Mouse (Mus musculus) C2C12 (cell line): ENCODE data around the gene Gimap4. TPM values are rescaled to one million over a fixed set of nuclear protein-coding genes. Genes with fewer than 3 reads are reported as not detected.

Experiments used
- H3K27me3 ChIP-seq: one replicate; pipeline ENCODE4 v1.6.1; 2011; ENCODE audit not compliant: control insufficient read depth, insufficient read depth, insufficient read length
- H3K36me3 ChIP-seq: one replicate; pipeline ENCODE4 v1.6.1; 2011; ENCODE audit not compliant: control insufficient read depth, insufficient read depth
- H3K4me3 ChIP-seq: one replicate; pipeline ENCODE4 v1.5.1; 2011; ENCODE audit warnings: mild to moderate bottlenecking, control low read depth; ENCODE audit not compliant: poor library complexity, insufficient read depth, severe bottlenecking
- H3K79me2 ChIP-seq: one replicate; pipeline ENCODE4 v1.6.1; 2011; ENCODE audit not compliant: control insufficient read depth, insufficient read depth
- H3K79me3 ChIP-seq: one replicate; pipeline ENCODE4 v1.6.1; 2011; ENCODE audit warnings: low read depth, control low read depth
- H3ac ChIP-seq: one replicate; pipeline ENCODE3; 2011; ENCODE audit warnings: low read depth; ENCODE audit not compliant: control insufficient read depth, insufficient read length
- CEBPB ChIP-seq: IDR thresholded peaks from one replicate; pipeline ENCODE4 v1.6.1; 2011; ENCODE audit warnings: low read depth, mild to moderate bottlenecking, control low read depth, moderate library complexity
- CTCF ChIP-seq: IDR thresholded peaks from one replicate; pipeline ENCODE4 v1.5.1; 2011; ENCODE audit not compliant: control insufficient read depth, insufficient read depth, insufficient read length
- FOSL1 ChIP-seq: IDR thresholded peaks from one replicate; pipeline ENCODE4 v1.8.0; 2011; ENCODE audit warnings: mild to moderate bottlenecking, low read length; ENCODE audit not compliant: poor library complexity, insufficient read depth, severe bottlenecking
- MAX ChIP-seq: IDR thresholded peaks from one replicate; pipeline ENCODE4 v1.6.1; 2011; ENCODE audit warnings: mild to moderate bottlenecking, control low read depth
- MYOD1 ChIP-seq: IDR thresholded peaks from one replicate; pipeline ENCODE4 v1.6.1; 2011; ENCODE audit warnings: low read depth; ENCODE audit not compliant: control insufficient read depth, insufficient read length
- MYOG ChIP-seq: IDR thresholded peaks from one replicate; pipeline ENCODE4 v1.6.1; 2011; ENCODE audit not compliant: control insufficient read depth, insufficient read length; ENCODE audit errors: extremely low read depth
- USF1 ChIP-seq: IDR thresholded peaks from one replicate; pipeline ENCODE4 v1.6.1; 2011; ENCODE audit warnings: low read depth, mild to moderate bottlenecking, control low read depth, moderate library complexity
- polyA plus RNA-seq: library from polyadenylated mRNA; unstranded; fragments of >200 nt; fragmentation: generic; extraction: Trizol; gene quantifications from one replicate; pipeline ENCODE4 v1.2.1, GENCODE M21; 2012; ENCODE audit warnings: missing spikeins

Gimap4 gene
- polyA plus RNA-seq, 1 experiment: 0.04 TPM

GRCm38 (mm10) chr6:48669446-48669969 is 14.8 kb upstream of the Gimap4 start:
- no peak overlapping the region for H3K4me3 ChIP-seq
- H3ac ChIP-seq: no peak overlapping the region
- H3K27me3 ChIP-seq: peaks cover 7% of the 10 kb centered on the region
- H3K79me3 ChIP-seq: no peaks in the 10 kb centered on the region
- TF ChIP-seq CEBPB (no peak), MYOD1 (no peak), MYOG (no peak), MAX (no peak)
- no peaks in the 10 kb centered on the region for H3K79me2 ChIP-seq
- H3K36me3 ChIP-seq: no peaks in the 10 kb centered on the region

- H3K27me3 ChIP-seq: no peaks in the 10 kb centered on the region
Measured at GRCm38 (mm10) chr6:48674291-48675058, 9.9 kb upstream of the Gimap4 start.

GRCm38 (mm10) chr6:48675400-48675930 is 8.9 kb upstream of the Gimap4 start:
- Histone ChIP-seq H3ac (no peak overlapping the region), H3K27me3 (no peaks in the 10 kb centered on the region), H3K4me3 (no peak overlapping the region), H3K79me3 (no peaks in the 10 kb centered on the region), H3K79me2 (no peaks in the 10 kb centered on the region), H3K36me3 (no peaks in the 10 kb centered on the region)
- TF ChIP-seq MYOD1 (no peak), CEBPB (no peak), MAX (no peak)

More at GRCm38 (mm10) chr6:48674291-48675058, 9.9 kb upstream of the Gimap4 start:
- TF ChIP-seq MYOD1: no peak
- no peak for TF ChIP-seq CTCF
- no peak for TF ChIP-seq FOSL1
- no peaks in the 10 kb centered on the region for H3K79me2 ChIP-seq
- H3K4me3 ChIP-seq: no peak overlapping the region
- H3K36me3 ChIP-seq: no peaks in the 10 kb centered on the region
- H3K79me3 ChIP-seq: no peaks in the 10 kb centered on the region
- no peak overlapping the region for H3ac ChIP-seq

- H3K79me3 ChIP-seq: no peaks in the 10 kb centered on the region
- H3K27me3 ChIP-seq: no peaks in the 10 kb centered on the region
- H3ac ChIP-seq: no peak within 1 kb of the TSS
- no peak for TF ChIP-seq MAX
- TF ChIP-seq MYOD1: no peak
- no peak for TF ChIP-seq CTCF
- no peaks in the 10 kb centered on the region for H3K36me3 ChIP-seq
- H3K79me2 ChIP-seq: no peaks in the 10 kb centered on the region
- no peak within 1 kb of the TSS for H3K4me3 ChIP-seq
Measured at GRCm38 (mm10) chr6:48675931-48676859, 8.2 kb upstream of the Gimap4 start, which contains the start of gene Gimap9. Gene Gimap9, plus strand, starts transcription at chr6:48676129.

GRCm38 (mm10) chr6:48676860-48677415 is 7.4 kb upstream of the Gimap4 start:
- TF ChIP-seq MAX (no peak), CEBPB (no peak)
- Histone ChIP-seq H3ac (no peak overlapping the region), H3K79me2 (no peaks in the 10 kb centered on the region), H3K4me3 (no peak overlapping the region), H3K79me3 (no peaks in the 10 kb centered on the region), H3K36me3 (no peaks in the 10 kb centered on the region), H3K27me3 (no peaks in the 10 kb centered on the region)

GRCm38 (mm10) chr6:48677492-48678345 is 6.6 kb upstream of the Gimap4 start:
- TF ChIP-seq MAX (no peak), CTCF (no peak), MYOG (no peak), MYOD1 (no peak), CEBPB (no peak), FOSL1 (no peak), USF1 (no peak)
- no peaks in the 10 kb centered on the region for H3K79me2 ChIP-seq

More at GRCm38 (mm10) chr6:48677492-48678345, 6.6 kb upstream of the Gimap4 start:
- H3ac ChIP-seq: no peak overlapping the region
- H3K27me3 ChIP-seq: no peaks in the 10 kb centered on the region
- H3K4me3 ChIP-seq: no peak overlapping the region
- H3K79me3 ChIP-seq: no peaks in the 10 kb centered on the region
- no peaks in the 10 kb centered on the region for H3K36me3 ChIP-seq
